Mouse (Mus musculus) testis, adult 2 months (tissue): ENCODE results near the gene Cant1. TPM values are rescaled to one million over a fixed set of nuclear protein-coding genes. Genes with fewer than 3 reads are reported as not detected.

Source experiments
- H3K27ac ChIP-seq: fragments of 200-500 bp; 2 replicates; pipeline ENCODE4 v1.5.1; 2012; ENCODE audit warnings: low read depth, low read length; ENCODE audit not compliant: control insufficient read depth, insufficient read depth
- H3K27me3 ChIP-seq: fragments of 200-500 bp; 2 replicates; pipeline ENCODE4 v1.6.1; 2012; ENCODE audit warnings: mild to moderate bottlenecking, low read length, moderate library complexity; ENCODE audit not compliant: control insufficient read depth, insufficient read depth
- H3K36me3 ChIP-seq: fragments of 200-500 bp; 2 replicates; pipeline ENCODE4 v1.6.1; 2012; ENCODE audit warnings: mild to moderate bottlenecking, low read length; ENCODE audit not compliant: control insufficient read depth, insufficient read depth
- H3K4me1 ChIP-seq: fragments of 200-500 bp; 2 replicates; pipeline ENCODE4 v1.6.1; 2012; ENCODE audit warnings: low read length; ENCODE audit not compliant: control insufficient read depth, insufficient read depth
- H3K4me3 ChIP-seq: fragments of 200-500 bp; 2 replicates; pipeline ENCODE4 v1.5.1; 2012; ENCODE audit warnings: low read depth, mild to moderate bottlenecking, low read length, moderate library complexity, mixed read lengths; ENCODE audit not compliant: control insufficient read depth
- CTCF ChIP-seq: fragments of 200-500 bp; IDR thresholded peaks from 2 replicates; pipeline ENCODE4 v1.5.1; 2012; ENCODE audit warnings: low read depth, mild to moderate bottlenecking, inconsistent platforms, low read length, moderate library complexity; ENCODE audit not compliant: control insufficient read depth, insufficient read depth, insufficient replicate concordance
- POLR2A ChIP-seq: fragments of 200-500 bp; IDR thresholded peaks from 2 replicates; pipeline ENCODE4 v1.6.1; 2012; ENCODE audit warnings: low read depth, mild to moderate bottlenecking, inconsistent platforms, low read length, moderate library complexity; ENCODE audit not compliant: control insufficient read depth
- polyA plus RNA-seq: library from polyadenylated mRNA; depleted of rRNA; stranded (reverse); fragments of >200 nt; gene quantifications from 2 replicates; pipeline ENCODE4 v1.2.3, GENCODE M21; 2012

Cant1 gene
- polyA plus RNA-seq, 1 experiment, result 37.8 TPM

- Histone ChIP-seq H3K27ac (no peak overlapping the region), H3K36me3 (no peaks in the 10 kb centered on the region), H3K4me3 (no peak overlapping the region), H3K4me1 (no peaks in the 10 kb centered on the region), H3K27me3 (no peaks in the 10 kb centered on the region)
- no peak for TF ChIP-seq CTCF
- no peak for TF ChIP-seq POLR2A
Observed at GRCm38 (mm10) chr11:118453886-118454671, 35.2 kb upstream of the Cant1 start.

- no peak overlapping the region for H3K4me3 ChIP-seq
- H3K27me3 ChIP-seq, result no peaks in the 10 kb centered on the region
- no peaks in the 10 kb centered on the region for H3K36me3 ChIP-seq
- H3K27ac ChIP-seq, result no peak overlapping the region
- no peaks in the 10 kb centered on the region for H3K4me1 ChIP-seq
- no peak for TF ChIP-seq POLR2A
- TF ChIP-seq CTCF, result no peak
Observed at GRCm38 (mm10) chr11:118452955-118453354, 34.1 kb upstream of the Cant1 start.

GRCm38 (mm10) chr11:118451211-118451610, 32.3 kb upstream of the Cant1 start:
- TF ChIP-seq CTCF (no peak), POLR2A (no peak)
- H3K36me3 ChIP-seq, result no peaks in the 10 kb centered on the region
- no peaks in the 10 kb centered on the region for H3K4me1 ChIP-seq
- H3K27ac ChIP-seq, result no peak overlapping the region
- no peaks in the 10 kb centered on the region for H3K27me3 ChIP-seq
- no peak overlapping the region for H3K4me3 ChIP-seq

GRCm38 (mm10) chr11:118448385-118448784, 29.5 kb upstream of the Cant1 start:
- Histone ChIP-seq H3K27me3 (no peaks in the 10 kb centered on the region), H3K4me1 (no peaks in the 10 kb centered on the region), H3K4me3 (no peak overlapping the region), H3K36me3 (no peaks in the 10 kb centered on the region), H3K27ac (no peak overlapping the region)
- TF ChIP-seq POLR2A (no peak), CTCF (no peak)

GRCm38 (mm10) chr11:118447346-118447745, 28.5 kb upstream of the Cant1 start:
- Histone ChIP-seq H3K4me1 (no peaks in the 10 kb centered on the region), H3K4me3 (no peak overlapping the region), H3K27ac (no peak overlapping the region), H3K36me3 (no peaks in the 10 kb centered on the region), H3K27me3 (no peaks in the 10 kb centered on the region)
- no peak for TF ChIP-seq POLR2A
- TF ChIP-seq CTCF, result no peak

- no peaks in the 10 kb centered on the region for H3K27me3 ChIP-seq
- TF ChIP-seq CTCF (peak; percentile 99), POLR2A (no peak)
- no peak overlapping the region for H3K4me3 ChIP-seq
- H3K27ac ChIP-seq, result no peak overlapping the region
- no peaks in the 10 kb centered on the region for H3K4me1 ChIP-seq
- H3K36me3 ChIP-seq, result no peaks in the 10 kb centered on the region
Observed at GRCm38 (mm10) chr11:118445843-118446242, 27.0 kb upstream of the Cant1 start.

- H3K4me1 ChIP-seq, result no peaks in the 10 kb centered on the region; the same call in 1 of the 2 replicates
- H3K27me3 ChIP-seq, result no peaks in the 10 kb centered on the region
- TF ChIP-seq POLR2A (no peak), CTCF (peak; percentile 85)
- no peak overlapping the region for H3K4me3 ChIP-seq
- no peaks in the 10 kb centered on the region for H3K36me3 ChIP-seq
- no peak overlapping the region for H3K27ac ChIP-seq
Observed at GRCm38 (mm10) chr11:118443201-118443970, 24.5 kb upstream of the Cant1 start.
